Mouse (Mus musculus) MEL (cell line): ENCODE data around the gene Rab24. TPM values are rescaled to one million over a fixed set of nuclear protein-coding genes. Genes with fewer than 3 reads are reported as not detected.

ENCODE experiments used
- DNase-seq: peaks from one replicate; pipeline ENCODE4 v3.0.0; 2011; ENCODE audit warnings: low read depth, low spot score
- H3K27ac ChIP-seq: 2 replicates; pipeline ENCODE4 v1.5.1; 2012; ENCODE audit warnings: low read depth, mild to moderate bottlenecking, control low read depth, low read length, moderate library complexity; ENCODE audit not compliant: control insufficient read depth
- H3K27me3 ChIP-seq, 2 experiments: fragments of 150-350 bp in 1 of 2; sonication (generic) in 1 of 2; 2 replicates each; pipeline ENCODE4 v1.6.1; 2012; ENCODE audit warnings: low read length in 2 of 2, mild to moderate bottlenecking in 2 of 2, improper control_type of control experiment in 1 of 2, moderate library complexity in 1 of 2; ENCODE audit not compliant: insufficient read depth in 2 of 2, control insufficient read depth in 1 of 2
- H3K36me3 ChIP-seq, 2 experiments: 2 replicates each; pipeline ENCODE4 v1.6.1; 2012 to 2014; ENCODE audit warnings: low read length in 2 of 2, improper control_type of control experiment in 1 of 2, inconsistent platforms in 1 of 2, mild to moderate bottlenecking in 1 of 2; ENCODE audit not compliant: insufficient read depth in 2 of 2, control insufficient read depth in 1 of 2
- H3K4me1 ChIP-seq, 2 experiments: fragments of 150-350 bp in 1 of 2; sonication (generic) in 1 of 2; 2 replicates each; pipeline ENCODE4 v1.6.1; 2012; ENCODE audit warnings: low read length in 2 of 2, improper control_type of control experiment in 1 of 2, mild to moderate bottlenecking in 1 of 2; ENCODE audit not compliant: insufficient read depth in 2 of 2, control insufficient read depth in 1 of 2
- H3K4me3 ChIP-seq, 2 experiments: fragments of 150-350 bp in 1 of 2; sonication (generic) in 1 of 2; 2 replicates each; pipeline ENCODE4 v1.5.1; 2012; ENCODE audit warnings: low read depth in 2 of 2, low read length in 2 of 2, mild to moderate bottlenecking in 2 of 2, moderate library complexity in 2 of 2, control low read depth in 1 of 2, improper control_type of control experiment in 1 of 2; ENCODE audit not compliant: control insufficient read depth in 1 of 2, insufficient read depth in 1 of 2
- H3K79me2 ChIP-seq: 2 replicates; pipeline ENCODE4 v1.6.1; 2012; ENCODE audit warnings: mild to moderate bottlenecking, low read length, moderate library complexity; ENCODE audit not compliant: control insufficient read depth, poor library complexity, insufficient read depth
- H3K9ac ChIP-seq: 2 replicates; pipeline ENCODE4 v1.6.1; 2012; ENCODE audit warnings: low read depth, mild to moderate bottlenecking, control low read depth, low read length, moderate library complexity; ENCODE audit not compliant: control insufficient read depth, poor library complexity, severe bottlenecking
- H3K9me3 ChIP-seq: fragments of 150-350 bp; sonication (generic); replicated peaks from 2 replicates; pipeline ENCODE4 v1.6.1; 2012; ENCODE audit warnings: mild to moderate bottlenecking, low read length, improper control_type of control experiment, moderate library complexity; ENCODE audit not compliant: insufficient read depth
- CHD1 ChIP-seq: IDR thresholded peaks from 2 replicates; pipeline ENCODE4 v1.6.1; 2012; ENCODE audit warnings: low read depth, mild to moderate bottlenecking, inconsistent platforms, low read length, improper control_type of control experiment
- CHD2 ChIP-seq: IDR thresholded peaks from 2 replicates; pipeline ENCODE4 v1.6.1; 2011; ENCODE audit warnings: low read length, improper control_type of control experiment
- CTCF ChIP-seq, 3 experiments: IDR thresholded peaks in 2 of 3; conservative IDR thresholded peaks in 1 of 3; 2 replicates each; pipeline ENCODE4 v1.5.1; 2011 to 2012; ENCODE audit warnings: low read length in 3 of 3, low read depth in 2 of 3, mild to moderate bottlenecking in 2 of 3, improper control_type of control experiment in 1 of 3, inconsistent platforms in 1 of 3, mixed read lengths in 1 of 3, moderate library complexity in 1 of 3; ENCODE audit not compliant: control insufficient read depth in 1 of 3, insufficient read depth in 1 of 3, poor library complexity in 1 of 3, severe bottlenecking in 1 of 3
- E2F4 ChIP-seq: IDR thresholded peaks from 2 replicates; pipeline ENCODE4 v1.6.1; 2011; ENCODE audit warnings: low read depth, low read length, improper control_type of control experiment, borderline replicate concordance
- ELF1 ChIP-seq: IDR thresholded peaks from 2 replicates; pipeline ENCODE4 v1.6.1; 2014; ENCODE audit warnings: low read depth, mild to moderate bottlenecking, inconsistent platforms, low read length, improper control_type of control experiment, moderate library complexity
- ETS1 ChIP-seq: IDR thresholded peaks from 2 replicates; pipeline ENCODE4 v1.6.1; 2012; ENCODE audit warnings: low read depth, mild to moderate bottlenecking, inconsistent platforms, low read length, improper control_type of control experiment, moderate library complexity
- GABPA ChIP-seq: IDR thresholded peaks from 2 replicates; pipeline ENCODE4 v1.6.1; 2012; ENCODE audit warnings: low read depth, mild to moderate bottlenecking, inconsistent platforms, low read length, improper control_type of control experiment, moderate library complexity
- GATA1 ChIP-seq: IDR thresholded peaks from 2 replicates; pipeline ENCODE4 v1.6.1; 2011; ENCODE audit warnings: low read depth, low read length, improper control_type of control experiment
- HCFC1 ChIP-seq: IDR thresholded peaks from 2 replicates; pipeline ENCODE4 v1.6.1; 2012; ENCODE audit warnings: low read depth, mild to moderate bottlenecking, inconsistent platforms, low read length, improper control_type of control experiment, moderate library complexity
- JUND ChIP-seq: IDR thresholded peaks from 2 replicates; pipeline ENCODE4 v1.6.1; 2011; ENCODE audit warnings: low read depth, mild to moderate bottlenecking, improper control_type of control experiment, low read length
- KAT2A ChIP-seq: conservative IDR thresholded peaks from 2 replicates; pipeline ENCODE4 v1.6.1; 2012; ENCODE audit warnings: low read depth, low read length, improper control_type of control experiment, inconsistent platforms
- MAFK ChIP-seq: IDR thresholded peaks from 2 replicates; pipeline ENCODE4 v1.6.1; 2011; ENCODE audit warnings: low read depth, mild to moderate bottlenecking, low read length, improper control_type of control experiment, borderline replicate concordance
- MAZ ChIP-seq: IDR thresholded peaks from 2 replicates; pipeline ENCODE4 v1.6.1; 2012; ENCODE audit warnings: low read depth, mild to moderate bottlenecking, inconsistent platforms, low read length, improper control_type of control experiment
- MXI1 ChIP-seq: IDR thresholded peaks from 2 replicates; pipeline ENCODE4 v1.6.1; 2011; ENCODE audit warnings: mild to moderate bottlenecking, low read depth, low read length, improper control_type of control experiment
- NELFE ChIP-seq: IDR thresholded peaks from 2 replicates; pipeline ENCODE4 v1.6.1; 2011; ENCODE audit warnings: low read depth, low read length, improper control_type of control experiment
- NRF1 ChIP-seq: IDR thresholded peaks from 2 replicates; pipeline ENCODE4 v1.6.1; 2014; ENCODE audit warnings: low read depth, mild to moderate bottlenecking, inconsistent platforms, low read length, improper control_type of control experiment, moderate library complexity; ENCODE audit not compliant: poor library complexity, insufficient read depth, severe bottlenecking
- POLR2A ChIP-seq, 2 experiments: IDR thresholded peaks; 2 replicates each; pipeline ENCODE4 v1.6.1; 2011 to 2012; ENCODE audit warnings: low read length in 2 of 2, mild to moderate bottlenecking in 2 of 2, control low read depth in 1 of 2, improper control_type of control experiment in 1 of 2, low read depth in 1 of 2, moderate library complexity in 1 of 2; ENCODE audit not compliant: control insufficient read depth in 1 of 2, insufficient read depth in 1 of 2, poor library complexity in 1 of 2
- POLR2AphosphoS2 ChIP-seq: IDR thresholded peaks from 2 replicates; pipeline ENCODE4 v1.6.1; 2011; ENCODE audit warnings: low read length, improper control_type of control experiment
- POLR2AphosphoS5 ChIP-seq: IDR thresholded peaks from 2 replicates; pipeline ENCODE4 v1.6.1; 2012; ENCODE audit warnings: low read depth, borderline replicate concordance, mild to moderate bottlenecking, inconsistent platforms, low read length, moderate library complexity, mixed read lengths
- RAD21 ChIP-seq: IDR thresholded peaks from 2 replicates; pipeline ENCODE4 v1.6.1; 2011; ENCODE audit warnings: mild to moderate bottlenecking, low read depth, low read length, improper control_type of control experiment
- RCOR1 ChIP-seq: IDR thresholded peaks from 2 replicates; pipeline ENCODE4 v1.6.1; 2012; ENCODE audit warnings: low read depth, mild to moderate bottlenecking, inconsistent platforms, low read length, improper control_type of control experiment
- SIN3A ChIP-seq: IDR thresholded peaks from 2 replicates; pipeline ENCODE4 v1.6.1; 2012; ENCODE audit warnings: low read length, improper control_type of control experiment, inconsistent platforms
- SMC3 ChIP-seq: IDR thresholded peaks from 2 replicates; pipeline ENCODE4 v1.6.1; 2011; ENCODE audit warnings: low read depth, low read length, improper control_type of control experiment
- TAL1 ChIP-seq: IDR thresholded peaks from 2 replicates; pipeline ENCODE4 v1.6.1; 2012; ENCODE audit warnings: mild to moderate bottlenecking, inconsistent platforms, low read length, moderate library complexity, mixed read lengths
- TBP ChIP-seq: IDR thresholded peaks from 2 replicates; pipeline ENCODE4 v1.8.0; 2011; ENCODE audit warnings: low read depth, low read length, improper control_type of control experiment
- UBTF ChIP-seq: IDR thresholded peaks from 2 replicates; pipeline ENCODE4 v1.6.1; 2012; ENCODE audit warnings: low read depth, mild to moderate bottlenecking, inconsistent platforms, low read length, improper control_type of control experiment, moderate library complexity, borderline replicate concordance; ENCODE audit not compliant: insufficient read depth
- USF1 ChIP-seq: IDR thresholded peaks from 2 replicates; pipeline ENCODE4 v1.6.1; 2014; ENCODE audit warnings: low read depth, mild to moderate bottlenecking, inconsistent platforms, low read length, improper control_type of control experiment, moderate library complexity
- USF2 ChIP-seq, 2 experiments: IDR thresholded peaks; 2 replicates each; pipeline ENCODE4 v1.6.1; 2011 to 2012; ENCODE audit warnings: improper control_type of control experiment in 2 of 2, low read length in 2 of 2, borderline replicate concordance in 1 of 2, inconsistent platforms in 1 of 2, low read depth in 1 of 2, mild to moderate bottlenecking in 1 of 2; ENCODE audit not compliant: insufficient read depth in 1 of 2
- ZC3H11A ChIP-seq: IDR thresholded peaks from 2 replicates; pipeline ENCODE4 v1.6.1; 2012; ENCODE audit warnings: low read depth, mild to moderate bottlenecking, inconsistent platforms, low read length, improper control_type of control experiment
- ZKSCAN1 ChIP-seq: IDR thresholded peaks from 2 replicates; pipeline ENCODE4 v1.6.1; 2012; ENCODE audit warnings: low read depth, mild to moderate bottlenecking, inconsistent platforms, low read length, improper control_type of control experiment, moderate library complexity
- ZMIZ1 ChIP-seq: IDR thresholded peaks from 2 replicates; pipeline ENCODE4 v1.6.1; 2012; ENCODE audit warnings: low read depth, mild to moderate bottlenecking, inconsistent platforms, low read length, improper control_type of control experiment, moderate library complexity
- ZNF384 ChIP-seq: IDR thresholded peaks from 2 replicates; pipeline ENCODE4 v1.6.1; 2012; ENCODE audit warnings: low read depth, mild to moderate bottlenecking, inconsistent platforms, low read length, improper control_type of control experiment
- polyA plus RNA-seq, 2 experiments: library from polyadenylated mRNA; stranded (reverse) in 1 of 2; unstranded in 1 of 2; fragments of >175 nt in 1 of 2; fragments of >200 nt in 1 of 2; gene quantifications; 2 replicates each; pipeline versions ENCODE4 v1.2.1 to v1.2.4; 2012; ENCODE audit warnings: low replicate concordance in 2 of 2, low read depth in 1 of 2; ENCODE audit not compliant: insufficient read length in 2 of 2, insufficient read depth in 1 of 2, missing spikeins in 1 of 2
- total RNA-seq: library from RNA; depleted of rRNA; stranded (reverse); fragments of 300-350 nt; gene quantifications from 2 replicates; pipeline ENCODE4 v1.2.3, GENCODE M21; 2012

Gene Rab24
- total and polyA plus RNA-seq, 3 experiments = 71.0 to 75.8 TPM; not detected in 1

DNA sequence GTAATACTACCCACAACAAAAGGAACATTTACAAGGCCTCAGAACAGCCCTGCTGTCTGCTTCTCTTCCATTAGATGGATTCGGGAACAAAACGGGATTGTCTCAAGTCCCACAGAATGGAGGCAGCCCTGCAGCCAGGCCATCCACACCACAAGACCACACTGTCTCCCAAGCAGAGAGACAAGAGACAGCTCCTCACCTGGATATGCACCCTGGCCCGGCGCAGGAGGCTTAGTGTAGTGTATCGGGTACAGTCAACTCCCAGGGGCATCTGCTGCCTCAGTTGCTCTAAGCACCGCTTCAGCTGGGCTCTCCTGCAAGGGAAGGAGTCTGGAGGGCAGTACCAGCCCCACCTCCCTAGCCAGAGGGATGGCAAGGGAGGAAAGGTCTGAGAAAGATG is 6.4 kb upstream of the Rab24 start:
- no peak overlapping the region for H3K27ac ChIP-seq
- TF ChIP-seq NELFE = no peak
- TF ChIP-seq GATA1 = no peak
- no peak for TF ChIP-seq POLR2AphosphoS2
- TF ChIP-seq GABPA = no peak
- no peak for TF ChIP-seq CHD1
- TF ChIP-seq KAT2A = no peak
- no peak for TF ChIP-seq NRF1

DNA sequence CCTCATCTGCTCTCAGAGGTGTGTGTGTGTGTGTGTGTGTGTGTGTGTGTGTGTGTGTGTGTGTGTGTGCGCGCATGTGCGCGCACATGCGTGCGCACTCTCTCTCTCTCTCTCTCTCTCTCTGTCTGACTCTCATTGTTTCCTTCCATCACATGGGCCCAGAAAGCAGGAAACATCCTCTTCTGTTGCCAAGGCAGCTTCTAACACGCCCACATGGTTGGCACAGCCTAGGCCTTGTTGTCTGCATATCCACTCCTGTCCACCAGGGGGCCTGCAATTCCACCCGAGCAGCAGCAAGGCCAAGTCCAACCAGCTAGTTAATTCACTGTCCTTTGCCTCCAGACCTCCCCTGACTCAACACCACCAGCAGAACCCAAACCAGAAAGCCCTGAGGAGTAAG is 5.9 kb upstream of the Rab24 start:
- H3K4me3 ChIP-seq = no peak overlapping the region
- TF ChIP-seq GATA1 (no peak), TBP (0 out of 2 replicates have a peak, but pooled peaks have one; percentile 32), CTCF (IDR thresholded peaks at IDR 0.05 in 2 of 3, conservative IDR thresholded peaks at IDR 0.05 in 1 of 3; ENCODE audit: control insufficient read depth in 1 of 3, insufficient read depth in 1 of 3, low read depth in 2 of 3, low read length in 3 of 3, poor library complexity in 1 of 3, severe bottlenecking in 1 of 3) (peak; percentile 91 to 97 (median 91)), ELF1 (0 out of 2 replicates have a peak, but pooled peaks have one; percentile 36), MXI1 (peak; percentile 94), GABPA (no peak), NRF1 (peak; percentile 63), SMC3 (peak; percentile 77), ZMIZ1 (no peak), RAD21 (peak; percentile 69), ETS1 (no peak), USF2 (IDR thresholded peaks at IDR 0.05; ENCODE audit: borderline replicate concordance in 1 of 2, insufficient read depth in 1 of 2, low read depth in 1 of 2, low read length in 2 of 2) (no peak), MAFK (no peak), POLR2AphosphoS5 (no peak), SIN3A (peak; percentile 91), JUND (peak; percentile 27; the same call in 1 of the 2 replicates), USF1 (peak; percentile 67), UBTF (no peak), CHD2 (no peak), ZKSCAN1 (no peak), E2F4 (no peak), NELFE (no peak), HCFC1 (no peak), RCOR1 (no peak), MAZ (no peak), ZC3H11A (peak; percentile 39; the same call in 1 of the 2 replicates), TAL1 (no peak), POLR2A (IDR thresholded peaks at IDR 0.05; ENCODE audit: control insufficient read depth in 1 of 2, insufficient read depth in 1 of 2, low read depth in 1 of 2, low read length in 2 of 2, poor library complexity in 1 of 2) (no peak), ZNF384 (no peak)

More for the DNA sequence above, 6.4 kb upstream of the Rab24 start:
- peaks cover 4% of the 10 kb centered on the region in 2 experiments; a peak in 2 of 4 replicates for H3K36me3 ChIP-seq
- H3K79me2 ChIP-seq = peaks cover 4% of the 10 kb centered on the region
- peaks cover 0 to 11% of the 10 kb centered on the region in 2 experiments; a peak in 2 of 4 replicates for H3K4me1 ChIP-seq
- DNase-seq = no peak
- H3K4me3 ChIP-seq = no peak overlapping the region
- no peak overlapping the region for H3K9ac ChIP-seq
- H3K27me3 ChIP-seq = no peaks in the 10 kb centered on the region
- no peaks in the 10 kb centered on the region for H3K9me3 ChIP-seq

More for the DNA sequence above, 5.9 kb upstream of the Rab24 start:
- no peaks in the 10 kb centered on the region for H3K27me3 ChIP-seq
- H3K9me3 ChIP-seq = no peaks in the 10 kb centered on the region
- H3K27ac ChIP-seq = no peak overlapping the region
- no peak overlapping the region for H3K9ac ChIP-seq
- H3K4me1 ChIP-seq = peaks cover 0 to 16% of the 10 kb centered on the region in 2 experiments; a peak in 2 of 4 replicates
- peaks cover 10% of the 10 kb centered on the region for H3K79me2 ChIP-seq
- H3K36me3 ChIP-seq = peaks cover 4 to 9% of the 10 kb centered on the region in 2 experiments; a peak in 2 of 4 replicates
- peak; percentile 94 for DNase-seq
